Mouse (Mus musculus) hindbrain, embryonic 15.5 days (tissue): ENCODE measurements at regions not wholly inside any gene's neighbourhood (a gene's known extent, or its start where the extent isn't known, plus 50 kb on each side); places are given as distances from the start of the nearest gene placed in this dataset.
A peak's percentile ranks its signal among the peaks of the same experiment; 100 is the strongest.

Experiments used
- ATAC-seq: fragments of 200-750 bp; cut with Nextera tagmentation; 2 replicates; pipeline ENCODE4 v1.8.0; 2017; ENCODE audit warnings: low read depth, moderate number of reproducible peaks, moderate TSS enrichment; ENCODE audit not compliant: low FRiP score
- H3K27ac ChIP-seq: fragments of 300-500 bp; sonication (generic); replicated peaks from 2 replicates; pipeline ENCODE4 v1.5.1; 2015; ENCODE audit warnings: mild to moderate bottlenecking, inconsistent platforms
- H3K27me3 ChIP-seq: fragments of 300-500 bp; sonication (generic); 2 replicates; pipeline ENCODE4 v1.6.1; 2015; ENCODE audit warnings: control low read depth, inconsistent platforms
- H3K36me3 ChIP-seq: fragments of 300-500 bp; sonication (generic); 2 replicates; pipeline ENCODE4 v1.6.1; 2015; ENCODE audit warnings: control low read depth, inconsistent platforms
- H3K4me1 ChIP-seq: fragments of 300-500 bp; sonication (generic); replicated peaks from 2 replicates; pipeline ENCODE4 v1.6.1; 2015; ENCODE audit warnings: control low read depth, inconsistent platforms
- H3K4me2 ChIP-seq: fragments of 300-500 bp; sonication (generic); 2 replicates; pipeline ENCODE4 v1.6.1; 2015; ENCODE audit warnings: moderate library complexity, mild to moderate bottlenecking, inconsistent platforms
- H3K4me3 ChIP-seq: fragments of 300-500 bp; sonication (generic); 2 replicates; pipeline ENCODE4 v1.5.1; 2015; ENCODE audit warnings: mild to moderate bottlenecking, inconsistent platforms
- H3K9ac ChIP-seq: fragments of 300-500 bp; sonication (generic); 2 replicates; pipeline ENCODE4 v1.6.1; 2015; ENCODE audit warnings: inconsistent platforms
- H3K9me3 ChIP-seq: fragments of 300-500 bp; sonication (generic); 2 replicates; pipeline ENCODE4 v1.6.1; 2016; ENCODE audit warnings: control low read depth, inconsistent platforms
- WGBS: fragments of 180-500 bp; shearing (Covaris S2); methylation state at CpG from one replicate; pipeline ENCODE4 v1.1.7; 2015; 5-methylcytosine and 5-hydroxymethylcytosine counted together

DNA sequence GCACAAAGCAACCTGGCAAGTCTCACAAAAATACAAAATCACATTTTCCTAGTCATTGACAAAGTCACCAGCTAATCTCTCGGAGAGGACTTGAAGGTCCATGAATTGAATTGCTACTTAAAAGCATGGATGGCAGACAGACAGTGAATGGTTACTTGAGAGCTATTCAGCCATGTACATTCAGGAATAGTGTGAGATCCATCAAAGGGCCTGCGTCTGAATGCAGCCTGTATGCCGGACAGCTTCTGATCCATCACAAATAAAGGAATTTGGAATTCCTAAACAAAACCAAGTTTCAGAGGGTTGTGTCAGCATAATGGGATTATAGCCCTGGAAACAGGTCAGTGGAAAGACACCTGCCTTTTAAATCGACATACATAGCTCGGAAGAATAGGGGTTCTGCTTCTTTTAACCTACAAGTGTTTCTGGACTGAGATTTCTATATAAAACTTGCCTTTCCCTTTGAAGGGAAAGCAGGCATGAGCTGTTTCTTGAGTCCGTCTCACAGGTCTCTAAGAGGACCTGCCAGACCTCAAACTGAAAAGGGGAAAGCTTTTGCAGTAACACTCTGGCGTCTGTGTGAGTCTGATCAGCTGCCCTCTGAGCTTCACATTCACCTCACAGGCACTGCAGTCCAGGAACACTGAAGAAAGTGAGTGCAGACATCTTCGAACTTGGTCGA lies 144.1 kb upstream of the Nabp1 start:
- H3K9ac ChIP-seq: no peak overlapping the region
- no peak for ATAC-seq
- H3K27ac ChIP-seq: no peak overlapping the region
- no peak overlapping the region for H3K4me2 ChIP-seq
- H3K4me3 ChIP-seq: no peak overlapping the region
- no peaks in the 10 kb centered on the region for H3K36me3 ChIP-seq
- no peaks in the 10 kb centered on the region for H3K27me3 ChIP-seq
- H3K9me3 ChIP-seq: no peaks in the 10 kb centered on the region
- peaks cover 13% of the 10 kb centered on the region for H3K4me1 ChIP-seq
- 47% methylated on average over 9 of the region's 9 CpGs for WGBS

DNA sequence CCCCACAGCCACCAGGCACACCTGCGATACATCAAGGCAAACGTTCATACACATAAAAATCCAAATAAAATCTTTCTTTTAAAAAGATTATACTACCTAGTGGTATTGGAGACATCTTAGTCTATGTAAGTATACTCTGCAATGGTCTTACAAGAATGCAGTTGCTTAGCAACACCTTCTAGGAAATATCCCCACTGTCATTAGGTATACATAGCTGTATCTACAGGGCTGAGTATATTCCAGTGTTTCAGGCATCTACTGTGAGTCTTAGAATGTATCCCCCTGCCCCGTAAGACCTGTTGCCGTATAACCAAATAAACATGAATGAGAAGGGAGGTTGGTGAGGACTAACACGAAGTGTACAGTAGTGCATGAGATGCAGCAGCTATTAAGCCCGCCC lies 142.8 kb upstream of the Nabp1 start:
- Histone ChIP-seq H3K27ac (no peak overlapping the region), H3K9ac (no peak overlapping the region), H3K4me3 (no peak overlapping the region), H3K9me3 (no peaks in the 10 kb centered on the region), H3K36me3 (no peaks in the 10 kb centered on the region), H3K27me3 (no peaks in the 10 kb centered on the region), H3K4me1 (peaks cover 19% of the 10 kb centered on the region), H3K4me2 (no peak overlapping the region)
- no peak for ATAC-seq
- WGBS: 85% methylated on average over 6 of the region's 6 CpGs

- peak; percentile 70 for ATAC-seq
- Histone ChIP-seq H3K9ac (no peak overlapping the region), H3K9me3 (no peaks in the 10 kb centered on the region), H3K36me3 (no peaks in the 10 kb centered on the region), H3K4me1 (peaks cover 19% of the 10 kb centered on the region), H3K27ac (peak overlapping the region; percentile 64), H3K4me2 (peak overlapping the region; percentile 14), H3K4me3 (no peak overlapping the region), H3K27me3 (no peaks in the 10 kb centered on the region)
- WGBS: 14% methylated on average over 13 of the region's 13 CpGs
Measured at GRCm38 (mm10) chr1:51617502-51618251, 139.5 kb upstream of the Nabp1 start.

DNA sequence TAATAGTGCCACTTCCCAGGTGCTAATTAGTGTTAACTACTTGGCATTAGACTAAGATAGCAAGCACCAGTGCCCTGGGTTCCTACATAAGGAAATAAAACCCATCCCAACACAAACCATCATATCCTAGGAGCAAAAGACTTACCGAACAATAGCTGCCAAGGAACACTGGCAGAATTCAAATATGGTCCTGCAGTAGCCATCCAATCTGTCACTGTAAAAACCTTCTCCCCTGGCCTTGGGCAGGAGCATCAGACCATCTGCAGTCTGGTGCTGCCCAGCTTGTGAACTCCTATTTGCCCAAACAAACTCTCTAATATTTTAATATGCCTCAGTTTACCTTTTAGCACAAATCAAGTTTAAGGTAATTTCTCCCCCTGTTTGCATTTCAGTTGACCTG lies 137.9 kb upstream of the Nabp1 start:
- ATAC-seq: no peak
- Histone ChIP-seq H3K4me1 (peaks cover 19% of the 10 kb centered on the region), H3K9me3 (no peaks in the 10 kb centered on the region), H3K4me3 (no peak overlapping the region), H3K9ac (no peak overlapping the region), H3K4me2 (no peak overlapping the region), H3K36me3 (no peaks in the 10 kb centered on the region), H3K27me3 (no peaks in the 10 kb centered on the region), H3K27ac (no peak overlapping the region)
- WGBS: 74% methylated on average over 1 of the region's 1 CpGs

DNA sequence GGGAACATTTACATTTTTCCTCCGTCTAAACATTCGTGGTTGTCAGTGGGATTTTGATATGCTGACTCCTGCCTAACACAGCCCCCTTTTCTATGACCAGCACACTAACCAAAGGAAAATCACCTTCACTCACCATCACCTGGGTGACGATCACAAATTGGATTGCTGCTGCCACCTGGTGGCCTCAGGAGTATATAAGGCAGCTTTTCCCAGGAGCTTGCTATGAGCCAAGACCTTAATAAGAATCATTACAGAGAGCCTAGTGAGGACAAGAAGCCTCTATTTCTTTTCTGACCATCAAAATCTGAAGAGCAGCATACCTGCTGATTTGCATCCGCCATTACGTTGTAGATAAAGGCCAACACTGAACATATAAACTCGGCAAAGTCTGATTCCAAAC lies 137.3 kb upstream of the Nabp1 start:
- ATAC-seq: no peak
- Histone ChIP-seq H3K27ac (no peak overlapping the region), H3K4me1 (peaks cover 19% of the 10 kb centered on the region), H3K9me3 (no peaks in the 10 kb centered on the region), H3K4me3 (no peak overlapping the region), H3K36me3 (no peaks in the 10 kb centered on the region), H3K9ac (no peak overlapping the region), H3K27me3 (no peaks in the 10 kb centered on the region), H3K4me2 (no peak overlapping the region)
- WGBS: 33% methylated on average over 6 of the region's 6 CpGs

- H3K4me3 ChIP-seq: no peak overlapping the region
- H3K27ac ChIP-seq: no peak overlapping the region
- no peak overlapping the region for H3K9ac ChIP-seq
- H3K9me3 ChIP-seq: no peaks in the 10 kb centered on the region
- no peak overlapping the region for H3K4me2 ChIP-seq
- H3K36me3 ChIP-seq: no peaks in the 10 kb centered on the region
- peaks cover 19% of the 10 kb centered on the region for H3K4me1 ChIP-seq
- H3K27me3 ChIP-seq: no peaks in the 10 kb centered on the region
- ATAC-seq: no peak
Measured at GRCm38 (mm10) chr1:51614700-51615099, 136.5 kb upstream of the Nabp1 start.

GRCm38 (mm10) chr1:51609295-51609694 lies 131.1 kb upstream of the Nabp1 start:
- H3K4me3 ChIP-seq: no peak overlapping the region
- H3K27me3 ChIP-seq: no peaks in the 10 kb centered on the region
- ATAC-seq: no peak
- H3K9me3 ChIP-seq: no peaks in the 10 kb centered on the region
- no peaks in the 10 kb centered on the region for H3K36me3 ChIP-seq
- H3K27ac ChIP-seq: no peak overlapping the region
- peaks cover 12% of the 10 kb centered on the region for H3K4me1 ChIP-seq
- no peak overlapping the region for H3K4me2 ChIP-seq
- no peak overlapping the region for H3K9ac ChIP-seq
- 90% methylated on average over 5 of the region's 5 CpGs for WGBS

- Histone ChIP-seq H3K9me3 (no peaks in the 10 kb centered on the region), H3K4me3 (no peak overlapping the region), H3K9ac (no peak overlapping the region), H3K27ac (peak overlapping the region; percentile 23; the same call in 1 of the 2 replicates), H3K4me2 (no peak overlapping the region), H3K4me1 (peaks cover 12% of the 10 kb centered on the region), H3K36me3 (no peaks in the 10 kb centered on the region), H3K27me3 (no peaks in the 10 kb centered on the region)
- 18% methylated on average over 8 of the region's 8 CpGs for WGBS
- peak; percentile 75; the same call in 1 of the 2 replicates for ATAC-seq
Measured at GRCm38 (mm10) chr1:51607437-51607855, 129.2 kb upstream of the Nabp1 start.

GRCm38 (mm10) chr1:51602071-51602470 lies 123.8 kb upstream of the Nabp1 start:
- Histone ChIP-seq H3K4me2 (no peak overlapping the region), H3K27me3 (no peaks in the 10 kb centered on the region), H3K4me3 (no peak overlapping the region), H3K4me1 (no peaks in the 10 kb centered on the region), H3K9ac (no peak overlapping the region), H3K9me3 (no peaks in the 10 kb centered on the region), H3K27ac (no peak overlapping the region), H3K36me3 (no peaks in the 10 kb centered on the region)
- ATAC-seq: no peak
- WGBS: 90% methylated on average over 6 of the region's 6 CpGs

GRCm38 (mm10) chr1:51600425-51600824 lies 122.2 kb upstream of the Nabp1 start:
- no peaks in the 10 kb centered on the region for H3K9me3 ChIP-seq
- H3K4me3 ChIP-seq: no peak overlapping the region
- H3K9ac ChIP-seq: no peak overlapping the region
- no peaks in the 10 kb centered on the region for H3K4me1 ChIP-seq
- H3K27me3 ChIP-seq: no peaks in the 10 kb centered on the region
- 28% methylated on average over 7 of the region's 7 CpGs for WGBS
- ATAC-seq: no peak
- no peaks in the 10 kb centered on the region for H3K36me3 ChIP-seq
- no peak overlapping the region for H3K27ac ChIP-seq
- no peak overlapping the region for H3K4me2 ChIP-seq

DNA sequence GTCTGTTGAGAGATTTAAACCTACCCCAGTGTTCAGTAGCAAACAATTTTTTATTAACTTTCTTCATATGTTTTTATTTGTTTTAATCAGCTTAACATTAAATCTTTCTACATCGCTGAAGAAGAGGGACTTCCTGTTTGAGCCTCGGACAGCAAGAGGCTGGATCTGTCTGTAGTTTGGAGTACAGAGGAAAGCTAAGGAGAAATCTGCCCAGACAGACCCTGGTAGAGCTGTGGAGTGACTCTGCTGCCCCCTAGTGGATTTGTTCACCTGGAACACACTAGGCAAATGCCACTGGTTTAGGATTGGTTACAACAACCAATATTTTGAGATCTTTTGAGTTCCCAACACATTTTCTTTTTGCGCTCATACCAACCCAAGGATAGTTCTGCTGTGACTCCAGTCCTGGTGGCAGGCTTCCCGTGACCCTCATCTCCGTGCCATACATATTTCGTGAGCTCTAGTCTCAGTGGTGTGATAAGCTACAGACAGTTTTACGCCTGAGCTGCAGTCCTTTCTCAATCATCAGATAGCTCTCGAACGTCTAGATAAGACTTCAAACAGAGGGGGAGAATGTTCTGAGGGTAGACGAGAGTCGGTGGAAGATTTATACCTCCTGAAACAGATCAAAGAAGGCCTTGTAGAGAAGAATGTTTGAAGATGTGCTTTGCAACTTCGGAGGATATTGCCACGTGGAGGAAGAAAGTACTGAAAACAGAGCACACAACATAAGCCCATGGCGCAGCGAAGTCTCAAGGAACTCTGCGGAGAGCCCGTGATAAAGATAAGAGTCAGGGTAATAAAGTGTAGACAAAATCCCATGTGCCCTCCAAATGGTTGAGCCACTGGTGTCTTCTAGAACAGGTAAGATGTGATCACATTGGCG lies 119.0 kb upstream of the Nabp1 start:
- Histone ChIP-seq H3K27me3 (no peaks in the 10 kb centered on the region), H3K9ac (no peak overlapping the region), H3K36me3 (no peaks in the 10 kb centered on the region), H3K9me3 (no peaks in the 10 kb centered on the region), H3K4me1 (no peaks in the 10 kb centered on the region), H3K4me3 (no peak overlapping the region), H3K27ac (no peak overlapping the region), H3K4me2 (peak overlapping the region; percentile 10; the same call in 1 of the 2 replicates)
- WGBS: 57% methylated on average over 18 of the region's 18 CpGs
- ATAC-seq: peak; percentile 95

DNA sequence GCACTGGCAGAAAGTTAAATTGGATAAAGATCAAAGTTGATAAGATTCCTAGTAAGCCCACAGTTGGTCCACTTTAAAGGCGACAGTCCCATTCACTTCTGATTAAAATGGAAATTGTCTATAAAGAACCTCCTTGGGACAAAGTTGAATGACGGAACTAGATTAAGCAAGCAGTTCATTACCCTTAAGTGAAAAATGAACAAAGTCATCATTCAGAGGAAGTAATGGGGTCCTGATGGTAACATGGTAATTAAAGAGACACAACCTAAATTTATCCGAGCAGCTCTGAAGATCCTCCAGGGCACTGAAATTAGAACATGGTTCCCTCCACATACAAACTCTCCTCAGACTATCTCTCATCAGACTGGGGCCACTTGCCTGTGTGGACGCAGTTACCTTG lies 116.4 kb upstream of the Nabp1 start:
- ATAC-seq: no peak
- 73% methylated on average over 4 of the region's 4 CpGs for WGBS
- H3K27ac ChIP-seq: no peak overlapping the region
- H3K36me3 ChIP-seq: no peaks in the 10 kb centered on the region
- H3K9me3 ChIP-seq: no peaks in the 10 kb centered on the region
- H3K27me3 ChIP-seq: no peaks in the 10 kb centered on the region
- no peaks in the 10 kb centered on the region for H3K4me1 ChIP-seq
- H3K4me2 ChIP-seq: no peak overlapping the region
- H3K4me3 ChIP-seq: no peak overlapping the region
- no peak overlapping the region for H3K9ac ChIP-seq
